In the genomic region with DNA sequence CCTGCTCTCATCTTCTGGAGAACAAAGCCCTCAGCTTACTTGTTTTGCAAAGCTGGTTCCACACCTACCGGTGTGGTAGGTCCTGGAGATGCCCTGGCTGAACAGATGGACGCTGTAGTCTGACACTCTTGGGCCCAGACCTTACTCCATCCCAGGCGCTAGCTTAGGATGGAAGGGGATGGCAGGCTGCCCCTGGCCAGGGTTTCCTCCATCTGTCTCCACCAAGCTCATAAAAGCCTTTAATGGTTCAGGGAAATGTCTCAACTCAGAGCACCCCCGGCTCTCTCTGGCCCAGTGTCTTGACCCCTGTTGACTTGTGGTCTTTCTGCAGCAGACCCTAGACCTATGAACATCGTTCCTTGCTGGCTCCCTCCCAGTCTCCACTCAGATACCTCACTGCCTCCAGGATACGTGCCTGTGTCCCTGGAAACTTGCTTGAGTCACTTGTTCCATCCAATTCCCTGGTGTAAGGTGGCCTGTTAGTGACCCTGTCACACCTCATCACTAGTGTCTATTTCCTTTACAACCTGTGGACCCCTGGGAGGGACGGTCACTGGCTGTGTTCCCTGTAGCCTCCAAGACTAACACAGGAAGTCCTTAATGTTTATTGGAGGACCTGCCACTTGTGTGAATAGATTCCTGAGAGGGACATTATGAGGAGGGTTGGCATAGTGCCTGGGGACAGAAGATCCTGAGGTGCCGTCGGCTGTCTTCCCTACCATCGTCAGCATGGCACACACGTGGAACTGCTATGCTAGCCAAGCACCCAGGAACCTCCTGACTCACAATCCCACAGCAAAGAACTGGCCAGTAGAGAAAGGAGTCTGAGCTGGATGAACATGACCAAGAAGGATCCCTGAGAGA, we compare ENCODE assay signal across 8 mouse cellular contexts. TPM values are rescaled to one million over a fixed set of nuclear protein-coding genes. Genes with fewer than 3 reads are reported as not detected.
DNase-seq lines count a peak whose midpoint lies in the region; ATAC-seq lines count a peak whose summit lies in the region.
"Had no signal": no experiment of that assay in that cellular context is flagged by ENCODE, and none has a peak within 500 bp of the region (broad histone marks: within the 10 kb centered on the region; RNA-seq: fewer than 3 reads in every experiment).

No protein-coding gene starts in this region.

- no peak overlapping the region for H3K4me3 ChIP-seq in limb, embryonic 12.5 days (replicated peaks)
- H3K4me3 ChIP-seq in limb, embryonic 10.5 days = no peak overlapping the region
- no peak overlapping the region for H3K4me3 ChIP-seq in intestine, embryonic 16.5 days (ENCODE audit: low read length)

- 49% methylated on average over 11 of the region's 11 CpGs for WGBS in limb, embryonic 12.5 days
- WGBS in limb, embryonic 10.5 days = 51% methylated on average over 11 of the region's 11 CpGs
- 53% methylated on average over 11 of the region's 11 CpGs for WGBS in intestine, embryonic 16.5 days

- no peaks in the 10 kb centered on the region for H3K9me3 ChIP-seq in limb, embryonic 12.5 days
- H3K9me3 ChIP-seq in limb, embryonic 10.5 days (replicated peaks) = no peaks in the 10 kb centered on the region
- no peaks in the 10 kb centered on the region for H3K9me3 ChIP-seq in intestine, embryonic 16.5 days (ENCODE audit: control insufficient read depth, low read length)
- H3K9me3 ChIP-seq: G1E had no signal

- DNase-seq in limb, embryonic 10.5 days (ENCODE audit: low spot score) = no peak
- DNase-seq in cerebellum, adult 9-11 months = peak; percentile 97
- DNase-seq in skeletal muscle tissue, adult 2 months (ENCODE audit: low read depth, low spot score) = peak; percentile 40
- DNase-seq in spleen, postnatal 36 days (ENCODE audit: low spot score in 2 of 2) = no peak
- DNase-seq in testis, postnatal 10 days (ENCODE audit: low spot score) = no peak

- 0 out of 2 replicates have a peak overlapping the region, but pooled peaks have one; percentile 23 for H3K9ac ChIP-seq in limb, embryonic 12.5 days (replicated peaks)
- peak overlapping the region; percentile 26; the same call in 1 of the 2 replicates for H3K9ac ChIP-seq in intestine, embryonic 16.5 days (ENCODE audit: low read depth, low read length)

- peaks cover 7% of the 10 kb centered on the region; the same call in 1 of the 2 replicates for H3K27me3 ChIP-seq in limb, embryonic 12.5 days
- H3K27me3 ChIP-seq in limb, embryonic 10.5 days (ENCODE audit: low read depth, poor library complexity, severe bottlenecking) = peaks cover 15% of the 10 kb centered on the region; the same call in 1 of the 2 replicates
- no peaks in the 10 kb centered on the region for H3K27me3 ChIP-seq in intestine, embryonic 16.5 days (replicated peaks; ENCODE audit: control insufficient read depth, insufficient read depth, low read length)

- peaks cover 16% of the 10 kb centered on the region for H3K4me1 ChIP-seq in limb, embryonic 12.5 days (replicated peaks)
- peaks cover 23% of the 10 kb centered on the region for H3K4me1 ChIP-seq in limb, embryonic 10.5 days
- H3K4me1 ChIP-seq in intestine, embryonic 16.5 days (ENCODE audit: control insufficient read depth, insufficient read depth, low read length) = peaks cover 11% of the 10 kb centered on the region

- H3K27ac ChIP-seq in limb, embryonic 12.5 days = no peak overlapping the region
- no peak overlapping the region for H3K27ac ChIP-seq in limb, embryonic 10.5 days
- H3K27ac ChIP-seq in intestine, embryonic 16.5 days (ENCODE audit: low read length) = peak overlapping the region; percentile 63

- H3K4me2 ChIP-seq in limb, embryonic 12.5 days = no peak overlapping the region
- H3K4me2 ChIP-seq in intestine, embryonic 16.5 days (ENCODE audit: low read depth, low read length) = no peak overlapping the region

- ATAC-seq in limb, embryonic 12.5 days (ENCODE audit: insufficient number of reproducible peaks, insufficient read depth, low FRiP score, low TSS enrichment, low read depth) = no peak
- ATAC-seq in intestine, embryonic 16.5 days = no peak

- peaks cover 6% of the 10 kb centered on the region; the same call in 1 of the 2 replicates for H3K36me3 ChIP-seq in limb, embryonic 12.5 days
- H3K36me3 ChIP-seq in limb, embryonic 10.5 days = peaks cover 4% of the 10 kb centered on the region
- no peaks in the 10 kb centered on the region for H3K36me3 ChIP-seq in intestine, embryonic 16.5 days (ENCODE audit: control insufficient read depth, insufficient read depth, low read length)

RNA-seq across cellular contexts. Expression of a gene that starts 9.0 kb away (rescaled TPM):
- 71.5 and 71.6 TPM in 2 replicates for polyA plus RNA-seq in limb, embryonic 12.5 days (2016; fragmentation: Nextera tagmentation; extraction: Ambion mirVana)
- polyA plus RNA-seq in limb, embryonic 10.5 days (2016; fragmentation: Nextera tagmentation; extraction: Ambion mirVana) = 72.5 and 74.9 TPM in 2 replicates
- polyA plus RNA-seq in intestine, embryonic 16.5 days (2015; fragmentation: Nextera tagmentation; extraction: Ambion mirVana) = 135 and 158 TPM in 2 replicates

RNA-seq across cellular contexts. Expression of a gene that starts 26.1 kb away (rescaled TPM):
- polyA plus RNA-seq in limb, embryonic 12.5 days (2016; fragmentation: Nextera tagmentation; extraction: Ambion mirVana) = 11.1 and 11.2 TPM in 2 replicates
- 11.4 and 13.0 TPM in 2 replicates for polyA plus RNA-seq in limb, embryonic 10.5 days (2016; fragmentation: Nextera tagmentation; extraction: Ambion mirVana)
- 7.4 and 8.4 TPM in 2 replicates for polyA plus RNA-seq in intestine, embryonic 16.5 days (2015; fragmentation: Nextera tagmentation; extraction: Ambion mirVana)

RNA-seq across cellular contexts. Expression of a gene that starts 31.9 kb away (rescaled TPM):
- 22.7 and 23.7 TPM in 2 replicates for polyA plus RNA-seq in limb, embryonic 12.5 days (2016; fragmentation: Nextera tagmentation; extraction: Ambion mirVana)
- 16.6 and 17.2 TPM in 2 replicates for polyA plus RNA-seq in limb, embryonic 10.5 days (2016; fragmentation: Nextera tagmentation; extraction: Ambion mirVana)
- 21.0 and 23.5 TPM in 2 replicates for polyA plus RNA-seq in intestine, embryonic 16.5 days (2015; fragmentation: Nextera tagmentation; extraction: Ambion mirVana)

RNA-seq across cellular contexts. Expression of a gene that starts 38.7 kb away (rescaled TPM):
- 0.69 and 0.96 TPM in 2 replicates for polyA plus RNA-seq in limb, embryonic 12.5 days (2016; fragmentation: Nextera tagmentation; extraction: Ambion mirVana)
- polyA plus RNA-seq in limb, embryonic 10.5 days (2016; fragmentation: Nextera tagmentation; extraction: Ambion mirVana) = 0.15 and 0.38 TPM in 2 replicates
- 1.2 and 1.5 TPM in 2 replicates for polyA plus RNA-seq in intestine, embryonic 16.5 days (2015; fragmentation: Nextera tagmentation; extraction: Ambion mirVana)

RNA-seq across cellular contexts. Expression of a gene that starts 41.4 kb away (rescaled TPM):
- polyA plus RNA-seq in limb, embryonic 12.5 days (2016; fragmentation: Nextera tagmentation; extraction: Ambion mirVana) = 2.0 and 2.4 TPM in 2 replicates
- polyA plus RNA-seq in limb, embryonic 10.5 days (2016; fragmentation: Nextera tagmentation; extraction: Ambion mirVana) = 0.97 and 2.1 TPM in 2 replicates
- 0.23 and 0.65 TPM in 2 replicates for polyA plus RNA-seq in intestine, embryonic 16.5 days (2015; fragmentation: Nextera tagmentation; extraction: Ambion mirVana)
- polyA plus RNA-seq: G1E had no signal

Comparison
In these comparisons a context has a peak if more than half of its experiments do, and no peak if none do; other contexts are left out.
1. DNase-seq: peak in cerebellum, adult 9-11 months (single experiment) and skeletal muscle tissue, adult 2 months (single experiment); none in limb, embryonic 10.5 days (single experiment), spleen, postnatal 36 days (0 of 2) and testis, postnatal 10 days (single experiment).